Mouse (Mus musculus) splenic B cell, adult 2 months (primary cell): ENCODE results near the gene Txnip.

ENCODE experiments used
- DNase-seq: peaks from one replicate; pipeline ENCODE4 v3.0.0-alpha.2; 2011; ENCODE audit warnings: low read depth, low spot score
- H3K27me3 ChIP-seq: 2 replicates; pipeline ENCODE4 v1.6.1; 2012; ENCODE audit warnings: mild to moderate bottlenecking, low read length, moderate library complexity, mixed read lengths; ENCODE audit not compliant: control insufficient read depth, poor library complexity, insufficient read depth, severe bottlenecking
- H3K36me3 ChIP-seq: 2 replicates; pipeline ENCODE4 v1.6.1; 2012; ENCODE audit warnings: mild to moderate bottlenecking, low read length, moderate library complexity, mixed read lengths; ENCODE audit not compliant: control insufficient read depth, poor library complexity, insufficient read depth, severe bottlenecking

Txnip gene

DNA sequence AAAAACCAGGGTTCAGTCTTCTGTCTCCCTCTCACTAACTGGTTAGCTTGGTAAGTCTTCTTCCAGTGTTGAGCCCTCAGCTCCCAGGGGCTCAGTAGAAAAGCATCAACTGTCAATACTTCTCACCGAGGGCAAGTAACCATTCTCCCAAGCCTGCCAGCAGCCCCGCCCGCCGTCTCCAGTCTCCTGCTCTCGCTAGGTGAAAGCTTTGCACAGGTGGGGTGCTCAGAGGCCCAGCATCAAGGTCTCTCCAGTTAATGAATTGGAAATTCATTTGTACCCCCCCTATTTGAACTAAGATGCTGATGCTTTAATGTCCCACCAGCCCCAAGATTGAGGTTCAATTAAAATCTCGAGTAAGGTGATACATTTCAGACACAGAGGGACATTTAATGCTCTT lies 23.4 kb downstream of the Txnip start:
- no peak for DNase-seq
- H3K36me3 ChIP-seq = no peaks in the 10 kb centered on the region
- no peaks in the 10 kb centered on the region for H3K27me3 ChIP-seq

DNA sequence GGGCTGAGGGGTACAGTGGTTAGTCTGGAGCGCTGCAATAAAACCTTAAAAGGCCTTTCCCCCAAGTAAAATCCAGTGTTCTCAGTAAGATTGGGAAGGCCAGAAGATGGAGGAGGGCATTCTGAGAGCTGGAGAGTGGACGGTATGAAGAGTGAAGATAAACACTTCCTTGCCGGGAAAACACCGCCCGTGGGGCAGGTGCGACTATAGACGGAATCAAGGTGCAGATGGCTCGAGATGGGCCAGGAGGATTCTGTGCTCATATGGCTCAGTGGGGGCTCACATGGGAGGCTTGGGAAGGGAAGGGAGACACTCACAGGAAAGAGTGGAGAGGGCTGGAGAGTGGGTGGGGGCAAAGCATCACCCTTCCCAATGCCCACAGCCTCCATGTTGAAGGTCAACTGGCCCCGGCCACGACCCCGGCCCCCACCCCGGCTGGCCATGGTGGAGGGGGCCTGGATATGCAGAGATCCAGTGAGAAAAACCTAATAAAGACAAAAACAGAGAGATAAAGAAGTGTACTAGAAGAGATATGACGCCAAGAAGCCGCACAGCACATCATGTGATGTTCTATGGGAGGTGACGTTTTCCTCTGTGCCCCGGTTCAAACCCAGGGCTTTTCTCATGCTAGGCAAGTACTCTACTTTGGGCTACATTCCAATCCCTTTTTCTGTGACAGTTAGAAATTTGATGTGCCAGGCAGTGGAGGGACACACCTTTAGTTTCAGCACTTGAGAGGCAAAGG lies 24.2 kb downstream of the Txnip start:
- H3K27me3 ChIP-seq = no peaks in the 10 kb centered on the region

DNA sequence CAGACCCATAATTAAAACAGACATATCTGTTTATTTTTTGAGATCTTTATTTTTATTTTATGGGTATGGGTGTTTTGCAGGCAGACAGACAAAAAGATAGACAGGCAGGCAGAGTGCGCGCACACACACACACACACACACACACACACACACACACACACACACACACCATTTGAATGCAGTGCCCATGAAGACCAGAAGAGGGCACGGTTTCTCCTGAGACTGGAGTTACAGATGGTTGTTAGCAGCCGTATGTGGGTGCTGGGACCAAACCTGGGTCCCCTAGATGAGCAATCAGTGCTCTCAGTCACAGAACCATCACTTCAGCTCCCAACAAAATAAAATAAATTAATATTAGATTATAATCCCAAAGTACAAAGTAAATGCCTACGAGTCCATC lies 25.6 kb downstream of the Txnip start:
- no peak for DNase-seq
- Histone ChIP-seq H3K36me3 (no peaks in the 10 kb centered on the region), H3K27me3 (no peaks in the 10 kb centered on the region)

More for the DNA sequence above, 24.2 kb downstream of the Txnip start:
- DNase-seq = no peak
- H3K36me3 ChIP-seq = no peaks in the 10 kb centered on the region

DNA sequence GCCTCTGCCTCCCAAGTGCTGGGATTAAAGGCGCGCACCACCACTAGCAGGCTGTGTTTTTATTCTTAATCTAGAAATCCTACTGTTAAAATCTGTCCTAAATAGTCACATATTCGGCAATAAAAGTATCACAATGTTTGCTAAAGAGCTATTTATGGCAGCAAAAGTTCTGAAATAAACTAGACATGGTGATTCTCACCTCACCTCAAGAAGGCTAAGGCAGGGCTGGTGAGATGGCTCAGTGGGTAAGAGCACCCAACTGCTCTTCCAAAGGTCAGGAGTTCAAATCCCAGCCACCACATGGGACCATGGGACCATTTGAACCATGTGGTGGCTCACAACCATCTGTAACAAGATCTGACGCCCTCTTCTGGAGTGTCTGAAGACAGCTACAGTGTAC lies 32.9 kb downstream of the Txnip start:
- Histone ChIP-seq H3K27me3 (no peaks in the 10 kb centered on the region), H3K36me3 (no peaks in the 10 kb centered on the region)

DNA sequence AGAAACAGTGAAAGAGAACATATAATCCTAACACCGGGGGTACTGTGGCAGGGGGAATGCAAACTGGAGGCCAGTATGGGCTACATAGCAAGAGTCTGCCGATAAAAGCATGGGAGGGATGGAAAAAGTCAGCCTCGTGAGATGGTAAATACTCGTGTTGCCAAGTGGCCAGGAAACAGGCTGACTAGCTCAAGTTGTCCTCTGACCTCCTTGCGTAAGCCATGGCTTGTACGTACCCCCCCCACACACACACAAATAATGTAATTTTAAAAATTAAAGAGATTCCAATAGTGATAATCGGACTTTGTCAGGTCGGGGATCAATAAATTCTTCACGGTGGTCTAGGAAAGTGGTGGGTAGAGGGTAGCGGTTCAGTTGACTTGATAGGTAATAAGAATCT lies 35.6 kb downstream of the Txnip start:
- DNase-seq = peak; percentile 56
- Histone ChIP-seq H3K36me3 (no peaks in the 10 kb centered on the region), H3K27me3 (no peaks in the 10 kb centered on the region; the same call in 1 of the 2 replicates)

More for the DNA sequence above, 32.9 kb downstream of the Txnip start:
- DNase-seq = no peak

DNA sequence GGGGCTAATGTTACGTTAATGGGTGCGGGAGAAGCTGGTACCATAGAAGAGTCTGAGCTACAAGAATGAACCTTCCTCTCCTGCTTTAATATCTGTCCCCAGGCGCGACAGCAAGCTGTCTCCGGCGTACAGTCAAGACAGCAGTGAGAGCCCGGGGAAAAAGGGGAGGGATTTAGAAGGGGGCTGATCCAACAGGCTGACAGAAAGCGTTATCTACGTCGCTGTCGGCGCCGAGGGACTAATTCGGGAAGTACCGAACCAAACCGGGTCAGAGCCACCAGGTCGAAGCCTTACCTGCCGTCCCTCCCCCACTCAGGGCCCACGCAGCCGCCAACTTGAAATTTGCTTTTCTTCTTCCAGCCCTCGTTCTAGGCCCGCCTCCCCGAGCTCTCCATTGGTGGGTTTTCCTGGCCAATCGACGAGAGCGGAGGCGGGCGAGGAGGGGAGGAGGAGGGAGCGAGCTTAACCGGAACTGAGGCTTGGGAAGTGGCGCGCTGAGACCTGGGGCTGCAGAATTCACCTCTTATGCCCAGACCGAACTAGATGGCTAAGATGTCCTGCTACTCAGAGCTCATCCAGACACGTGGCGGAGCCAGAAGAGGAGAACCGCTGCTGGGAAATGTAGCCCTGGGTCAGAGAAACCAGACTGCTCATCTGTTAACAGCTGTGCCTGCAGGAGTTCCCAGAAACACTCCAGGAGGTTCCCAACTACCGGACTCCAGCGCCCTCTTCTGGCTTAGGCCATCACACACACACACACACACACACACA lies 36.2 kb downstream of the Txnip start, which contains the start of gene Polr3gl:
Gene Polr3gl (minus strand): TSS at position 392 of the 771 bp plus-strand sequence.
- no peaks in the 10 kb centered on the region; the same call in 1 of the 2 replicates for H3K27me3 ChIP-seq
- no peaks in the 10 kb centered on the region for H3K36me3 ChIP-seq
- DNase-seq = peak; percentile 94

DNA sequence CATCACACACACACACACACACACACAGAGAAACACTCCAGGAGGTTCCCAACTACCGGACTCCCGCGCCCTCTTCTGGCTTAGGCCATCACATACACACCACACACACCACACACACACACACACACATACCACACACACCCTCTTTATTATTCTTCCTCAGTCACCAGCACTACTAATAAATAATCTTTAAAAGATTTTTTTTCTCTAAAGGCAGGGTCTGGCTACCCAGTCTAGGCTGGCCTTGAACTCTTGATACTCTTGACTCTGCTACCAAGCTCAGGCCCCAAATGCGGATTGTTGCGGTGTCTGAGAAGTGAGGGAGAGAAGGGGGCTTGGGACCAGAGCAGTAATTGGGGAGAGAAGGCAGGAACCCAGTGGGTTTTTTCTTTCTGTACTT lies 37.1 kb downstream of the Txnip start:
- Histone ChIP-seq H3K27me3 (no peaks in the 10 kb centered on the region; the same call in none of the 2 replicates), H3K36me3 (no peaks in the 10 kb centered on the region)
- DNase-seq = no peak

DNA sequence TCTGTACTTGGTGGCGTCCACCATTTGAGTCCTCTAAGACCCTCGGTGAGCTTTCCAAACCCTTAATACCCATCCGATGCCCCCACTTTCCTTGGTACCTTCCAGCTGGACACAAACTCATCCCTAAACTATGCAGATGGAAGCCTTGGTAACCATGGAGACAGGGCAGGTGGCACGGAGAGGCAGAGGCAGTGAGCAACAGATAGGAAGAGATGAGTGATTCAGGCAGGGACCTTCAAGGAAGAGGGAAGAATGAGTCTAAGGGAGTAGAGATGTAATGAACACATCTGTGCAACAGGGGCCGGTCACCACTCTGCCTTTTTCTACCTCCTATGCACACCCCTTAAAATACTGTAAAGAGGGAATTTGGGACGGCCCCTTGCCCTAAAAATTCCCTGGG lies 37.9 kb downstream of the Txnip start:
- Histone ChIP-seq H3K27me3 (no peaks in the 10 kb centered on the region; the same call in none of the 2 replicates), H3K36me3 (no peaks in the 10 kb centered on the region)
- DNase-seq = no peak

DNA sequence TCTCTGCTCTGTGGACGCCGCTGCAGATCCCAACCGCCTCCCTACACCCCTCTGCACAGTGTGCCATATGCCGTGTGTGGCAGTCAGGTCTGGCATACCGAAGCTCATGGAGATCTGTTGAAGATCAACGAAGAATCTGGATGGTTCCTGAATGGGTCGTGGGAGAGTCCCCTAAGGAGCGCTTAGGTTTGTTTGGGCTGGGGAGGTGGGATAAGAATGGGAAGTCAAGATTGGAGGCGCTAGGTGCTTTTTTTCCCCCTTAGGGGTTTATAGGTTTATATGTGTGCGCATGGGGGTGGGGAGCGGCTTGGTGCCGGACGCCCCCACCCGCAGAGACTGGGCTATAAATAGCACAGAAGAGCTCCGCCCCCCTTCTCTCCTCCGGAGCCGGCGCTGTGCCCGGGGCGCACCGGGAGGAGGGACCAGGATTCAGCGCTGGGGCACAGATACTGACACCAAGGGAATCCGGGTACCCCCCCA lies 38.5 kb downstream of the Txnip start, which contains the start of gene Ankrd34a:
Gene Ankrd34a (plus strand): TSS at position 409 of the 480 bp plus-strand sequence.
- Histone ChIP-seq H3K36me3 (no peaks in the 10 kb centered on the region), H3K27me3 (no peaks in the 10 kb centered on the region; the same call in none of the 2 replicates)
- no peak for DNase-seq

DNA sequence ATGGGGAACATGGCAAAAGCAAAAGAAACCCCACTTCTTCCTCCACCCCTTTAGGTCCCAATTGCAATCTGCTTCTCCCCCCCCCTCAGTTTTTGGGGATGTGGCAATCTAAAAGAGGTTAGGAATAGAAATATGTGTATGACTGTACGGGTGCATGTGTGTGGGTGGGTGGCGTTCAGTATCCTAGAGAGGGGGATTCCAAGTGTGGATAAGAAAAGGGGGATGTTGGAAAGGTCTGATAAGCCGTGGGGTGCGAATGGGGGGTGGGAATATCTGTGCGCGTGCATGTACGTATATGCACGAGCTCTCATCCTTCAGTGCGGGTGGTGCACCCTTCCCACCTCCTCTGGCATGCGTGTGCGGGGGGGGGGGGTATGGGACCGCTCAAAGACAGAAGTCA lies 39.1 kb downstream of the Txnip start:
- no peaks in the 10 kb centered on the region for H3K36me3 ChIP-seq
- no peaks in the 10 kb centered on the region; the same call in none of the 2 replicates for H3K27me3 ChIP-seq
- no peak for DNase-seq

DNA sequence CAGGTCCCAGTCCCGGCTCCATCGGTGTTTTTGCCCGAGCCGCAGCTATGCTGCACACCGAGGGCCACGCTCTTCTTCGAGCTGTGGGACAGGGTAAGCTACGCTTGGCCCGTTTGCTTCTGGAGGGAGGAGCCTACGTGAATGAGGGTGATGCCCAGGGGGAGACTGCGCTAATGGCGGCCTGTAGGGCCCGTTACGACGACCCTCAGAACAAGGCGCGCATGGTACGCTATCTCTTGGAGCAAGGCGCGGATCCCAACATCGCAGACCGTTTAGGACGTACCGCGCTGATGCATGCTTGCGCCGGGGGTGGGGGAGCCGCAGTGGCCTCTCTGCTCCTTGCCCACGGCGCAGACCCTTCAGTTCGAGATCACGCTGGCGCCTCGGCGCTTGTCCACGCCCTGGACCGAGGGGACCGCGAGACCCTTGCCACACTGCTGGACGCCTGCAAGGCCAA lies 39.7 kb downstream of the Txnip start:
- Histone ChIP-seq H3K36me3 (no peaks in the 10 kb centered on the region), H3K27me3 (no peaks in the 10 kb centered on the region; the same call in none of the 2 replicates)
- DNase-seq = no peak

DNA sequence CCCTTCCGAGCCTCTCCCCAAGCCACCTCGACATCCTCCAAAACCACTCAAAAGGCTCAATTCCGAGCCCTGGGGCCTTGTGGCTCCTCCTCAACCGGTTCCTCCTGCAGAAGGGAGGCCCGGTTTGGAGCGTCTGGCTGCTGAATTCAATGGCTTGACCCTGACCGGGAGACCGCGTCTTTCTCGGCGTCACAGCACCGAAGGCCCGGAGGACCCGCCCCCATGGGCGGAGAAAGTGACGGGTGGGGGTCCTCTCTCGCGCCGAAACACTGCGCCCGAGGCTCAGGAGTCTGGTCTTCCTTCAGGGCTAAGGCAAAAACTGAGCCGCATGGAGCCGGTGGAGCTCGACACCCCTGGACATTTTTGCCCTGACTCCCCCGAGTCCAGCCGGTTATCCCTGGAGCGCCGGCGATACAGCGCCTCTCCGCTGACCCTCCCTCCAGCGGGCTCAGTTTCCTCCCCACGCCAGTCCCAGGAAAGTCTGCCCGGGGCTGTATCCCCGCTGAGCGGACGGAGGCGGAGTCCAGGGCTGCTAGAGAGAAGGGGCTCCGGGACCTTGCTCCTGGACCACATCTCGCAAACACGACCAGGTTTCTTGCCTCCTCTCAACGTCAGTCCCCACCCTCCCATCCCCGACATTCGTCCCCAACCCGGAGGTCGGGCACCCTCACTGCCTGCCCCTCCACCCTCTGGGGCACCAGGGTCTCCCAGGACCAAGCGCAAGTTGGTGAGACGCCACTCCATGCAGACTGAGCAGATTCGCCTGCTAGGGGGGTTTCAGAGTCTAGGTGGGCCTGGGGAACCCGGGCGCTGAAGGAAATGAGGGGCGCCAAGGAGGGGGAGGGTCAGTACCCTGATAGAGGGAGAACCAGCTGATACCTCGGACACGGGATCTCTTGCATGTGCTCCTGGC lies 40.7 kb downstream of the Txnip start:
- H3K36me3 ChIP-seq = no peaks in the 10 kb centered on the region
- DNase-seq = no peak
- no peaks in the 10 kb centered on the region; the same call in none of the 2 replicates for H3K27me3 ChIP-seq

DNA sequence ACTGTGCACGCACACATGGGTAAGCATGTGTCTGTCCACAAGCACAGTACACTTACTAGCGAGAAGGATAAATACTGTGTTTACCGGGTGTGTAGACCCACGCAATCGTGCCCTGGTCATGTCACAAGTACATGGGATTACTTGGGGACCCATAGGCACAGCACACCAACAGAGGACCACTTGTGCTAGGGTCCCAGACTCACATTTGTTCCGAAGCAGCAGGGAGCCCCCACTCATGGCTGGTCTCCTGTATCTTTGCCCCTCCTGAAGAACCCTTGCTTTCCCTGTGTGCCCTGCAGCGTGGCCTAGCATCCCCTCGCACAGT lies 41.3 kb downstream of the Txnip start:
- DNase-seq = no peak

DNA sequence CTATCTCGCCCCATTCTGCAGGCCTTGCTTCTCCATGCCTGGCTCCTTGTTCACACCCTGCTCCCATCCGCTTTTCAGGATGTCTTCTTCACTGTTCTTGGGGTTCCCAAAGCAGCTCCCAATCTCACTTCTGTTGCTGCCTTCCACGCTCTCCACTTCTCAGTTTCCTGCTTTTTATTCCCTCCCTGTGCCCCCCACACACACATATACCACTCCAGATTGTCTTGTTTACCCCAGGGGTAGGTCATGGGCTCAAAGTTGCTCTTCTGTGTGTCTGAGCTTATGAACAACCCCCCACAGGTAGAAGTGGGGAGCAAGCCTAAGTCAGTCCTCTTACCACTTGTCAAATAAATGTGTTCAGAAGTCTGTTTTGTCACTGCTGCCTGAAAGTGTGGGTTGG lies 41.7 kb downstream of the Txnip start:
- Histone ChIP-seq H3K27me3 (no peaks in the 10 kb centered on the region; the same call in none of the 2 replicates), H3K36me3 (no peaks in the 10 kb centered on the region)
- no peak for DNase-seq

More for the DNA sequence above, 41.3 kb downstream of the Txnip start:
- no peaks in the 10 kb centered on the region for H3K36me3 ChIP-seq
- no peaks in the 10 kb centered on the region; the same call in none of the 2 replicates for H3K27me3 ChIP-seq
